Mouse (Mus musculus) lung, embryonic 14.5 days (tissue): ENCODE results near the gene Vamp4. TPM values are rescaled to one million over a fixed set of nuclear protein-coding genes. Genes with fewer than 3 reads are reported as not detected.

Experiments used
- ATAC-seq: fragments of 200-750 bp; cut with Nextera tagmentation; 2 replicates; pipeline ENCODE4 v1.8.0; 2017; ENCODE audit warnings: mild to moderate bottlenecking, moderate TSS enrichment, moderate library complexity; ENCODE audit not compliant: insufficient read depth
- DNase-seq: peaks from one replicate; pipeline ENCODE4 v3.0.0-alpha.2; 2015
- H3K27ac ChIP-seq: fragments of 300-500 bp; sonication (generic); 2 replicates; pipeline ENCODE4 v1.5.1; 2014; ENCODE audit warnings: low read depth, mild to moderate bottlenecking, moderate library complexity
- H3K27me3 ChIP-seq: fragments of 300-500 bp; sonication (generic); 2 replicates; pipeline ENCODE4 v1.6.1; 2014; ENCODE audit warnings: low read length, control low read depth; ENCODE audit not compliant: insufficient read depth
- H3K36me3 ChIP-seq: fragments of 300-500 bp; sonication (generic); 2 replicates; pipeline ENCODE4 v1.6.1; 2014; ENCODE audit warnings: control low read depth; ENCODE audit not compliant: insufficient read depth
- H3K4me1 ChIP-seq: fragments of 300-500 bp; sonication (generic); 2 replicates; pipeline ENCODE4 v1.6.1; 2014; ENCODE audit warnings: antibody characterized with exemption, control low read depth; ENCODE audit not compliant: insufficient read depth
- H3K4me2 ChIP-seq: fragments of 300-500 bp; sonication (generic); 2 replicates; pipeline ENCODE4 v1.6.1; 2014; ENCODE audit warnings: mild to moderate bottlenecking
- H3K4me3 ChIP-seq: fragments of 300-500 bp; sonication (generic); 2 replicates; pipeline ENCODE4 v1.5.1; 2014; ENCODE audit warnings: low read depth, low read length
- H3K9ac ChIP-seq: fragments of 300-500 bp; sonication (generic); 2 replicates; pipeline ENCODE4 v1.6.1; 2014
- H3K9me3 ChIP-seq: fragments of 300-500 bp; sonication (generic); 2 replicates; pipeline ENCODE4 v1.6.1; 2016; ENCODE audit warnings: low read depth, low read length, control low read depth
- CTCF ChIP-seq: IDR thresholded peaks from 2 replicates; pipeline ENCODE4 v1.5.1; 2016; ENCODE audit warnings: antibody characterized with exemption, low read depth
- WGBS: fragments of 180-500 bp; shearing (Covaris S2); extraction: QIAGEN DNeasy Blood & Tissue Kit; methylation state at CpG from one replicate; pipeline ENCODE4 v1.1.7; 2014; 5-methylcytosine and 5-hydroxymethylcytosine counted together
- polyA plus RNA-seq: library from polyadenylated mRNA; unstranded; fragments of >200 nt; fragmentation: Nextera tagmentation; extraction: Ambion mirVana; gene quantifications from 2 replicates; pipeline ENCODE4 v1.2.1, GENCODE M21; 2014

The Vamp4 gene
- polyA plus RNA-seq, 1 experiment from 2014 or later = 48.4 TPM

- DNase-seq = no peak
- Histone ChIP-seq H3K9ac (no peak overlapping the region), H3K4me1 (no peaks in the 10 kb centered on the region), H3K9me3 (no peaks in the 10 kb centered on the region), H3K36me3 (no peaks in the 10 kb centered on the region), H3K4me3 (no peak overlapping the region), H3K27ac (no peak overlapping the region), H3K4me2 (no peak overlapping the region), H3K27me3 (no peaks in the 10 kb centered on the region)
- 85% methylated on average over 14 of the region's 14 CpGs for WGBS
- no peak for ATAC-seq
- TF ChIP-seq CTCF = no peak
Measured at GRCm38 (mm10) chr1:162648416-162648815, 78.1 kb downstream of the Vamp4 start.

Other genes with a start within 250 kb of the Vamp4 start
- gene Dnm3, start 92.5 kb upstream of the Vamp4 start, polyA plus RNA-seq = 2.6 and 2.8 TPM in 2 replicates
- 19.8 and 20.9 TPM in 2 replicates for gene Mettl13, start 22.0 kb upstream of the Vamp4 start, polyA plus RNA-seq
- gene Myoc, start 68.6 kb downstream of the Vamp4 start, polyA plus RNA-seq = not detected in 2 replicates
- not detected in 2 replicates for gene Myocos, start 87.7 kb downstream of the Vamp4 start, polyA plus RNA-seq
- 178 and 180 TPM in 2 replicates for gene Prrc2c, start 170.0 kb downstream of the Vamp4 start, polyA plus RNA-seq
- 0.38 and 0.85 TPM in 2 replicates for gene Fmo4, start 243.5 kb downstream of the Vamp4 start, polyA plus RNA-seq